Mouse (Mus musculus): ENCODE results near the gene Elovl7.

The Elovl7 gene

GRCm38 (mm10) chr13:108241715-108242114, 27.5 kb downstream of the Elovl7 start:
- no peak for DNase-seq (ENCODE audit: low spot score in 2 of 2)

GRCm38 (mm10) chr13:108245086-108245697, 31.0 kb downstream of the Elovl7 start:
- no peak for DNase-seq (ENCODE audit: low spot score in 2 of 2)

- no peak for DNase-seq (ENCODE audit: low spot score in 2 of 2)
These were observed 36.9 kb downstream of the Elovl7 start for GRCm38 (mm10) chr13:108251106-108251505.

GRCm38 (mm10) chr13:108253977-108254376, 39.8 kb downstream of the Elovl7 start:
- no peak for DNase-seq (ENCODE audit: low spot score in 2 of 2)

GRCm38 (mm10) chr13:108263042-108263441, 48.8 kb downstream of the Elovl7 start:
- DNase-seq (ENCODE audit: low spot score in 2 of 2): no peak

- no peak for DNase-seq (ENCODE audit: low spot score in 2 of 2)
These were observed 51.2 kb downstream of the Elovl7 start for GRCm38 (mm10) chr13:108265394-108265793.

GRCm38 (mm10) chr13:108267841-108268634, 53.8 kb downstream of the Elovl7 start:
- DNase-seq (ENCODE audit: low spot score in 2 of 2): no peak

- DNase-seq (ENCODE audit: low spot score in 2 of 2): no peak
These were observed 57.4 kb downstream of the Elovl7 start for GRCm38 (mm10) chr13:108271458-108272148.

- DNase-seq (ENCODE audit: low spot score in 2 of 2): no peak
These were observed 58.1 kb downstream of the Elovl7 start for GRCm38 (mm10) chr13:108272332-108272731.

GRCm38 (mm10) chr13:108273034-108273433, 58.8 kb downstream of the Elovl7 start:
- no peak for DNase-seq (ENCODE audit: low spot score in 2 of 2)

- DNase-seq (ENCODE audit: low spot score in 2 of 2): no peak
These were observed 59.3 kb downstream of the Elovl7 start for GRCm38 (mm10) chr13:108273456-108273855.

- DNase-seq (ENCODE audit: low spot score in 2 of 2): no peak
These were observed 62.4 kb downstream of the Elovl7 start for GRCm38 (mm10) chr13:108276561-108276960.

- DNase-seq (ENCODE audit: low spot score in 2 of 2): no peak
These were observed 63.1 kb downstream of the Elovl7 start for GRCm38 (mm10) chr13:108277320-108277719.

GRCm38 (mm10) chr13:108278592-108278991, 64.4 kb downstream of the Elovl7 start:
- no peak for DNase-seq (ENCODE audit: low spot score in 2 of 2)

GRCm38 (mm10) chr13:108284312-108284711, 70.1 kb downstream of the Elovl7 start:
- no peak for DNase-seq (ENCODE audit: low spot score in 2 of 2)

GRCm38 (mm10) chr13:108287953-108288352, 73.7 kb downstream of the Elovl7 start:
- no peak for DNase-seq (ENCODE audit: low spot score in 2 of 2)

GRCm38 (mm10) chr13:108289436-108289835, 75.2 kb downstream of the Elovl7 start:
- no peak for DNase-seq (ENCODE audit: low spot score in 2 of 2)

- no peak for DNase-seq (ENCODE audit: low spot score in 2 of 2)
These were observed 76.1 kb downstream of the Elovl7 start for GRCm38 (mm10) chr13:108290314-108290713.

GRCm38 (mm10) chr13:108297350-108298093, 83.3 kb downstream of the Elovl7 start:
- DNase-seq (ENCODE audit: low spot score in 2 of 2): peak; percentile 15 to 28

GRCm38 (mm10) chr13:108298241-108298640, 84.0 kb downstream of the Elovl7 start:
- no peak for DNase-seq (ENCODE audit: low spot score in 2 of 2)

- no peak for DNase-seq (ENCODE audit: low spot score in 2 of 2)
These were observed 86.2 kb downstream of the Elovl7 start for GRCm38 (mm10) chr13:108300346-108300950.

Data from urinary bladder, postnatal 36 days (tissue).